Mouse (Mus musculus): ENCODE results near the gene Ccdc60.
A peak's percentile ranks its signal among the peaks of the same experiment; 100 is the strongest.
"Not testable (repeated sequence)": the region's sequence is repeated elsewhere in the genome, so short reads cannot be mapped to it uniquely, and the experiment has no call there.

The Ccdc60 gene

DNA sequence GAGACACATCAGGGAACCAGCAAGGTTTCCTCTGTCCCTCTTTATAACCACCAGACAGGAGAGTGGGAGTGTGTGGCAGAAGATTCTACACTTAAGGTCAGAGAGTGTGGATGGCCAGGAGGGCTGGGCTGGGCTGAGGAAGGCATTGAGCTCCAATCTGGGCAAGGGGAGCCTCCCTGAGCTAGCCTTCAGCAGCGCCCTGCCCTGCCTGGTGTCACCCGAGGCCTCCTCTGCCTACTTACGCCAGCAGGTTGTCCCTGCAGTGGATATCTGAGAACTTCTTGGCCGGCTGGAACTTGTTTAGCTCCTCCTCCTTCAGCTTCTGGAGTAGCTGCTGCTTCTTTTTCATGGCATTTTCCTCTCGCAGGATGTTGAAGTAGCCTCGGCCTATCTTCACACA lies 99.0 kb downstream of the Ccdc60 start:
- no peak for DNase-seq

DNA sequence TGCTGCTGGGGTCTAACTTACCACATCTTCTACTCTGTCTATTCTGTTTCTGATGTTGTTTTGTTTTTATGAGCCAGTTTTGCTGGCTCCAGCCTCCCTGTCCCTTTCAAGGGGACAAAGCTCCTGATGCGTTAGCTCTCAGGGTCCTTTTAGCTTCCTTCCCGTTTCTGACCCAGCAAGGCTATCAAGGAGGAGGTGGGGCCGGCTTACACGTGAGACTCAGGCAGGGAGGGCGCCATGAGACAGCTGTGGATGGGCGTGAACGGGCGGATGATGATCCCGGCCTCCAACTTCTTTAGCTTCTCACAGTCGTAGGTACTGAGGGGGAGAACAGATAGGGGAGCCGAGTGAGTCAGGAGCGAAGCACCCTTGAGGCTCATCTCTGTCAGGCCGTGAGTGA lies 108.2 kb downstream of the Ccdc60 start:
- no peak for DNase-seq

DNA sequence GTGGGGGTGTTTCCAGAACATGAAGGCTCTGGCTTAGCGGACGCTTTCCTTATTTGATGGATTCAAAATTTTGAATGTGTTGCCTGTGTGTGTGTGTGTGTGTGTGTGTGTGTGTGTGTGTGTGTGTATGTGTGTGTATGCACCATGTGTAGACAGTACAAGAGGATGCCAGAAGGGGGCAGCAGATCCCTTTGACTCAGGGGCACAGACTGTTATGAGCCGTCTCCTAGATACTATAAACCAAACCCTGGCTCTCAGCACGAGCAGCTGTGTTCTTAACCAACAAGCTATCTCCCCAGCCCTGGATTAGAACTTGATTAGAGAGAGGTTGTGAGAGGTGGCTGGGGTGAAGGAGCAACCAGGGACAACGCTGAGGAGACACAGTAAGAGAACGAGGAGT lies 117.1 kb downstream of the Ccdc60 start:
- DNase-seq, result no peak

DNA sequence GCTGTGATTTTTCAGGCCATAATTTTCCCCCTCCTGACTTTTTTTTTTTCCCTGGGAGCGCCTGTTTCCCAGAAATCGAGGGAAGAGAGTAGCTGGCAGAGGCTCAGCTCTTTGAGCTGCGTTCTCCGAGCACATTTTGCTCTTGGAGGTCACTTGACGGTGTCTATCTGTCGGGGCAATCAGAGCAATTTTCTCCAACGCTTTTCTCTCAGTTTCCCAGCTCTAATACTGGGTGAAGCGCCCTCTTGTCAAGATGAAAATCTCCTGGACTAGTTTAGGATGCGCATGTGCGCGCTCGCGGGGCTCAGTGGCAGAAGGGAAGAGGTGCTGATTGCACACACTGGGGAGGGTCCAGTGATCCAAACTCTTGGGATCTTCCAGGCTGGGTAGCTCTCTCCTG lies 121.8 kb downstream of the Ccdc60 start:
- no peak for DNase-seq

DNA sequence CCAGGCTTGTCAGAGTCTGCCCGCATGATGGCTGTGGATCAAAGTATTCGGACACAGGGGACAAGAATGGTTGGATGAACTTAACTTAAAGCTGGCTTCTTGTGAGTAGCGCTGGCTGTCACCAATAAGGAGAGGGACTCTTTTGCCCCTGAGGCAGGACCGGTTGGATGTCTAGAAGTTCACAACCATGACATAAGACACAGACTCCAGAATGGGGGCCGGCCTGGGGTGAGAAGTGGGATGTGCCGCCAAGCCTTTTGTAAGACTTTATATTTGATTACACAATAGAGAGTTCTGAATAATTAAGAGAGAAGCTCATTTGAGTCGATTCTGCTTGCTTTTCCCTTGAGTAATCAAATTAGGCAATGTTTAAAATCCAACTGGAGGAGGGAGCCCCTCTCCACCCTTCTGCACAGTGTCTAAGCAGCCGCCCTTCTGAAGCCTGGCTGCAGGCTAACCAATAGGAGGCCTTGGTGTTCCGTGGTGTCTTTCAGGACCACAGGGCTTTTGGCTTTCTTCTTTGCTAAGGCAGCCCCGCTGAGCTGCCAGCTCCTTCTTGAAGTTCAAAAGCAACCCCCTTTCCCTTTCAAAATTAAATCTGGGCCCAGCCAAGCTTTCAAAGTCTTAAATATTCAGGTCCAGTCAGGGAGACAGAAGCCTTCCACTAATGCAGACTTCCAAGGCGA lies 123.4 kb downstream of the Ccdc60 start:
- DNase-seq, result no peak

DNA sequence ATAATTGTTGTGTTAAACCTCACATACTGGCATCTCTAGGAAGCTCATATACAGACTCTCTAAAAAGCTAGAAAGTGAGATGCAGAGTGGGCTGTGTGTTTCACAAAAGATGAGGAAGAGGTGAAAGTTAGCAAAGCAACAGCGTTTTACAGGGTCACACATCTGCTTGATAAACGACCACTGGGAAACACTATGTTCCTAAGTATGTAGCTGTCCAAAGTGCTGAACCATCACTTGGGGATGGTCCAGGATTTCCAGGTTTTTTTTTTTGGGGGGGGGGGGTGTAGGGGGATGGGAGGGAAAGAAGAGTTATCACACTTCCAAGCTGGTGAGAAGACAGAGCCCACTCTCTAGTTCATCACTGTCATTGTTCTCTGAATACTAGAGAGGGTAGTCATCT lies 134.0 kb downstream of the Ccdc60 start:
- DNase-seq, result no peak

DNA sequence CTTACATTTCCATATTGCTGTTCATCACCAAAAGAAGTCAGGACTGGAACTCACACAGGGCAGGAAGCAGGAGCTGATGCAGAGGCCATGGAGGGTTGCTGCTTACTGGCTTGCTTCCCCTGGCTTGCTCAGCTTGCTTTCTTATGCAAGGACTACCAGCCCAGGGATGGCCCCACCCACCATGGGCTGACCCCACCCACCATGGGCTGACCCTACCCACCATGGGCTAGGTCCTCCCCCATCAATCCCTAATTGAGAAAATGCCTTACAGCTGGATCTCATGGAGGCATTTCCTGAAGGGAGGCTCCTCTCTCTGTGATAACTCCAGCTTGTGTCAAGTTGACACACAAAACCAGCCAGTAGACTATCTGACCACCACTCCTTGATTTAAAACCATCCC lies 142.3 kb downstream of the Ccdc60 start:
- not testable (repeated sequence) for DNase-seq

DNA sequence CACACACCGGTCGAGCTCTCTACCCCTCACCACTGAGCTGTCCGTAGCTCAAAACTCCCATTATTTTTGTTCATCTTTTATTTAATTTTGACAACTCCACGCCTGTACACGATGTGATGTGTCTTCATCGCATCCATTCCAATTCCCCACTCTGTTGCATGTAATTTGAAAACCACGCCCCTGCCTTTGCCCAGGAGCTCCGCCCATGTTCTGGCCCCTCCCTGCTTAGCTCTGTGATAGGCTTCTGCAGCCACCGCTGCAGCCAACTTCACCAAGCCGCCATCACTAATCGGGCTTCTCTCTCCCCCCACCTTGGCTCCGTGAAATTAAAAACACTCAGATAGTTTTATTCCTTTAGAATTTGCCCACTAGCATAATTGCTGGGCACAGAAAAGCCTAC lies 144.1 kb downstream of the Ccdc60 start:
- no peak for DNase-seq

DNA sequence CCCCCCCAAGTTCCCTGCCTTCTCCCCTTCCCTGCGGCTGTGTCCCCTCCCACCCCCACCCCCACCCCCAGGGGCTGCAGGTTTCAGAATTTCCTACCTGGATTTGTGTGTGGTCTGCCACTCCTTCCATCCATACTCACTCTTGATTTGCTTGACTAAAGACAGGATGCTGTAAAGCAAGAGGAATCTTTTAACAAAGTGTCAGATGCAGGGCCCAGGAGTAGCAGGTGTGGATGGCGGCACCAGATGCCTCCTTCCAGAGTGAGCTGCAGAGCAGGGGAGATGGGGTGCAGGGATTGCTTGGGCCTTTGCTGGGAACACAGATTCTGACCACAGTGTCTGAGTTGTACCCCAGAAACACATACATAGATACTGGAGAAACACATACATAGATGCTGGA lies 148.1 kb downstream of the Ccdc60 start:
- no peak for DNase-seq

DNA sequence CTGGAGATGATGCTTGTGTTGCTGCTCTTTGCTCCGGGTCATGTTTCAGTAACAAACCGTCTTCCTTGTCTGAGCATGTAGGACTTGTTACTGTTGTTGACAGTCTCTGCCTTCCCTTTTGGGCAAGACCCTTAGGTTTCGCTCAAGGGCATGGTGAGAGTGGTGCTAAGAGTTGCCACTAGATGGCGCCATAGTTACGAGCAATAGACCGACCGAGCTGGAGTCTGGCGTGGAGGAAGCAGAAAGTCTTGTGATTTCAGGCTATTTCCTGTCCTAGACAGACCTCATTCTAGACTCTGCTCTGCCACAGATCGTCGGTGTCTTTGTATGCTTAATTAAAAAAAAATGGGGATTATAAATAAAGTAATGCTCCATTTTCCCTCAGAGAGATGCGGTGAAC lies 165.4 kb downstream of the Ccdc60 start:
- DNase-seq, result peak; percentile 85

DNA sequence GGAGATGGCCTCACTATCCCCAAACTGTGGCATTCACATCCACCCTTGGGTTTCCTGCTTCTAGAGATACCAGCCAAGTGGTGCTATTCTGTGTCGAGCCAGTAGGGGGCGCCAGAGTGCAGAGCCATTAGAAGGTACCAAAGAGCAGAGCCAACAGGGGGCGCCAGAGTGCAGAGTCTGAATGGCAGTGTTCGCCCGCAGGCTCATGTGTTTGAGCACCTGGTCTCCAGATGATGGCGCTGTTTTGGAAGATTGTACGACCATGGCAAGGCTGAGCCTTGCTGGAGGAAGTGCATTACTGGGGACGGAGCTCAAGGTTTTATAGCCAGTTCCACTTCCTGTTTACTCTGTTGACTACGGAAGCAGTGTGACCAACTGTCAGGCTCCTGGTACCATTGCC lies 172.2 kb downstream of the Ccdc60 start:
- DNase-seq, result peak; percentile 41

DNA sequence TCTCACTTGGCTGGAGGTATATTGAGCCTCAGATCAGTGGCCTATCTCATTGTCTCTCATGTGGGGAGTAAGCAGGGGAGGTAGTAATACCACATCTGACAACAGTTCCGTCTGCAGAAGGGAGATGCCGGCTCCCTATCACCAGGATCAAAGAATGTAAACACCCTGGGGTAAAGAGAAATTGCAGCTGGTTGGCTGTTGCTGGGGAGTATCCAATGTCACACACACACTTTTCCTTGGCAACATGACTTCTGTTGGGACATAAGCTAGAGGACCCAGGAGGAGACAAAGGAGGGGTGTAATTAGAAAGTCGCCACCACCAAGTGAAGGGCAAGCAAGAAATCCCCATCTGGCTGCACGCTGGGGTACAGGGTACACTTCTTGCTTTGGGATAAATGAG lies 172.7 kb downstream of the Ccdc60 start:
- DNase-seq, result no peak

DNA sequence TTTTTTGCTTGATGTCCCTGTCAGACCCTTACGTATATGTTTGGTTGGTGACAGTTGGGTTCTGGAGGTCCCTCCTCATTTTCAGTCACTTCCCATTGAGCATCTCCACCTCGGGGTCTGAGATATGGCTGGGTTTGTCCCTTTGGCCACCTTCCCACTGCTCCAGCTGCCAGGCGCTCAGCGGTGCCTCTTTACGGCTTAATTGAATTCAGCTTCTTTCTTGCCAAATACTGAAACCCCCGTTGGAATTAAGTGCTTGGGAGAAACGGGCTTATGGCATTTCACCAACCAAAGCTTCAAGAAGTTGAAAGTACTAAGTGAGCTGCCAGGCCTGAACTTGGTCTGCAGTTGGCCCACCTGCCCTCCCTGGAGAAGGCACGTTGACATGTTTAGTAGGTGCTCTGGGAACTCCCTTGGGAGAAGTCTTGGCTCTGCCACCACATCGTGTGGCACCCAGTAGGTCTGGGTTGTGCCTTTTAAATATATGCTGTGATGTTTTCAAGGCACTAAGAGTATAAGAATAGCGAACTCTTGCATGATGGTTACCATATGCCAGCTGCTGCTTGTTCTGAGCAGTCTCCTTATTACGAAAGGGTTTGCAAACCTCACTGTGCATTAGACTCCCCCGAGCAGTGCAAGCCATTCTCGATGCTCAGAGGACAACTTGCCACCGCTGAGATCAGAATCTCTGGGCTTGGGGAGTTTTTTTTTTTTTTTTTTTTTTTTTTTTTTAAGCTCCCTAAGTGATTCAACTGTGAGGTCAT lies 173.5 kb downstream of the Ccdc60 start:
- DNase-seq, result no peak

DNA sequence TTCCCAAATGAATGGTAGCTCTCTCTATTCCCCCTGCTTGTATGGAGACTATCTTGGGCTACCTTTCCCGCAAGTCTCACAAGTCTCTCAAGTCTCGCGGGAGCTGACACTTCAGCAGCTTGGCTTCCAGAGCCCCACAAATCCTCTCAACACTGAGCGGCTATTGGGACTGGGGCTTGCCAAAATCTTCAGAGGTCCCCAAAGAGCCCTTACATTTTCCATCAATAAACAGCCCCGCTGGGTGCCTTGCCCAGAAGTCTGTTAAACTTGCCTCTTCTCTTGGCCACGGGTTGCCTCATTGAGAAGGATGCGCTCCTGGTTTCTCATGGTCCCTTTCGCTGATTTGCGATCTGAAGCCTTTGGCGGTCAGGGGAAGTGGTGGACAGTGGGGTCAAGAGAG lies 180.1 kb downstream of the Ccdc60 start:
- no peak for DNase-seq

DNA sequence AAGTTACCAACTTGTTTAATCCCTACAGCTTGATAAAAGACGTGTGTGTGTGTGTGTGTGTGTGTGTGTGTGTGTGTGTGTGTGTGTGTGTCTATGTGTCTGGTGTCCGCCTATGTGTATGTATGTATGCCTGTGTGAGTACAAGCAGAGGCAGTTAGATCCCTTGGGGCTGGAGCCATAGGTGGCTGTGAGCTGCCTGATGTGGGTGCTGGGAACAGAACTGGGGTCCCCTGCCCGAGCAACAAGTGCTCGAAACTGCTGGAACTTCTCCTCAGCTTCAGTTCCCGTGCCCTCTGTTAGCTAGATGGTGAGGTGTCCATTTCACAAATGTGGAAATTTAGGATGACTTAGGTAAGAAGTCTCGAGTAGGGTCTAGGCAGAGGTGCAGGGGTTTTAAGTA lies 204.6 kb downstream of the Ccdc60 start:
- no peak for DNase-seq

DNA sequence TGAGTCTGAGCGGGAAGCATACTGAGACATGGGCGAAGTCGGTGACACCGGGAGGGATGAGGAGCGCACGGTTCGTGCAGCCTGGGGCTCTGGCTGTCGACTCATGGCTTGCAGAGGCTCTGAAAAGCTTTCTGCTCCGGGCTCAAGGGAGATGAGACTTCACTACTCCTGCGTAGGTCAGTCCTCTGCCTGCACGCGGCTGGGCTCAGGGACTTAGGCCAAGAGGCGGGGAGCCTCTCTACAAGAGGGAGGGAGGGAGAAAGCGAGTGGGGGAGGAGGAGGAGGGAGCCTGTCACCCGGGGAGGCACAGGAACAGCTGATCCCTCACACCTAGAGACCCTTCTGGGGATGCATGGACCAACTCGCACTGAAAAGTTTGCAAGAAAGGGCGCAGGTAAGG lies 205.7 kb downstream of the Ccdc60 start, which contains the start of gene Tmem233:
Gene Tmem233 (minus strand): TSS at position 164 of the 400 bp plus-strand sequence.
- DNase-seq, result peak; percentile 6

DNA sequence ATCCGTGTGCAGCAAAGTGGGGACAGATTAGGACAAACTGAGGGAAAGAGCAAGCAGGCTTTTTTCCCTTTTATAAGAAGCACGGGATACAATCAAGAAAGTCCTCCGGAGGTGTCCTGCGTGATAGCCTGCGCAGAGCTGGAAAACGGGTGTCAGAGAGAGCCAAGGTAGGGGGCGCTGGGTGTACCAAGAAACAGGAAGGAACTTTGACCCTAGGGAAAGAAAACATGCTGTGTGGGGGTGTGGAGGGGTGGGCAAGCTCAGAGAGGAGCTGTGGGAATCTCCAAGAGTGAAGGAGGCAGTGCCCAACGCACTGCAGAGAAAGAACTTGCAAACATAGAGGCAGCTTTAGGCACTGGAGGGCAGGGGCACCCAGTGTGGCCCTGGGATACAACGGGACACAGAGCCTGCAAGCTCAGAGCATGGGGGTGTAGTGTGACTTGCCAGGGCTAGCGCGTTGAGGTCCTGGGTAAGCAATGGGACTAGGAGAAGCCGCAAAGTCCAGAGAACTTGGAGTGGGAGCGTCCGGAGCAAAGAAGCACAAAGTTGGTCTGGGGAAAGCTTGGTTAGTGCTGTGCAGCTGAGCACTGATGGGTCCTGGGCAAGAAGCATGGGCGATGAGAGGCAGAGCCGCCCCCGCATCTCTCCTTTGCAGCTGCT lies 206.4 kb downstream of the Ccdc60 start:
- no peak for DNase-seq

DNA sequence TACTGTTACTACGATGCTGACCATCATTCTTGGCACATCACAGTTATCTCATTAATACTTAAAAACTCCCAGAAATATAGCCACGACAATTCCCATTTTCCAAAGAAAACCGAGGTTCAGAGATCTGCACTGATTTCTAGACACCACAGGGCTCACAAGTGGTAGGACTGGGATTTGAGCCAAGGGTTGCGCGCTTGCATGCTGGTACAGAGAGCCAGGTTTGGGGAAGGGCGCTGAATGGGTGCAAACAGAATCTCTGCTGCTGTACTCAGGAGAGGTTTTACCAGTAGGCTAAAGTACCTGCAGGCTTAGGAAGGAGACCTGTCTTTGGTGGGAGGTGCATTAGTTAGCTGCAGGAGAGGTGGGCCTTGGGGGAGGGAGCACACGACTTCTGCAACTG lies 207.2 kb downstream of the Ccdc60 start:
- DNase-seq, result no peak

DNA sequence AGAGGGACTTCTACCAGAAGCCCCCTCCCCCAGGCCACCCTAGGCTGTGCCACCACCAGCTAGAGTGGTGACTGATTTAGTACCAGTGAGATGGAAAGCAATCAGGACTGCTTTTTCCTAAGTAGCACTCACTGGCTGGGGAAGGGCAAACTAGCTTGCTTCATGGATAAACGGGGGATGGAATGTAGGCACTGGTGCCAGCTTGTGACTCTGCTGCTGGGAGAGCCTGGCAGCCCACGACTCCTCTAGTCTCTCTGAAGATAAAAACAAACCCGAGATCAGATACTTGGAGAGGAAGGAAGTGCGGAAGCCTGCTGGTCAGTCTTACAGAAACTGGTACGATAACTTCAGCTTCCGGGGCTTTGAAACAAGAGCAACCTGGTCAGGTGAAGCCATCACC lies 208.0 kb downstream of the Ccdc60 start:
- DNase-seq, result no peak

All from lung, postnatal 36 days (tissue).